Mouse (Mus musculus): ENCODE results near the gene Xlr5a. TPM values are rescaled to one million over a fixed set of nuclear protein-coding genes. Genes with fewer than 3 reads are reported as not detected.
"Not testable (repeated sequence)": the region's sequence is repeated elsewhere in the genome, so short reads cannot be mapped to it uniquely, and the experiment has no call there.

Gene Xlr5a
- total RNA-seq (2015; ENCODE audit: low replicate concordance) = not detected in 2 replicates
- not detected in 2 replicates for total RNA-seq (2017; ENCODE audit: low replicate concordance)

DNA sequence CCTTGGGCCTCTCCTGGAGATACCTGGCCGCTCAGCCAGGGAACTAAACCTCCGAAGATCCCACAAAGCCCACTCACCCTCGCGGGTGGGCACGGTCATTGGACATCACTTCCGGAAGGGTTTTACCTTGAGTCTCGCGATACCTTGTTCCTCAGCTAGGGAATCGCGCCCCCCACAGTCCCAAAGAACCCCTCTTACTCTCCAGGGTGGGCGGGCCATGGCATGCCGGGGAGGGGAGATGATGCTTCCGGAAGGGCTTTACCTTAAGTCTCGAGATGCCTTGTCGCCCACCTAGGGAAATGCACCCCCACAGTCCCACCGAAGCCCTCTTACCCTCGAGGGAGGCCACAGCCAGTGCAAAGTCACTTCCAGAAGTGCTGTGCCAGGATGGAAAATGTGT, at the start of gene Xlr5a, which contains the start of gene Xlr5c:
Xlr5a (minus strand) TSS at position 101 of the 400 bp plus-strand sequence.
Xlr5c (minus strand) TSS at position 101 of the 400 bp plus-strand sequence.
- not testable (repeated sequence) for ATAC-seq (replicated peaks; ENCODE audit: low FRiP score, poor library complexity, severe bottlenecking)

DNA sequence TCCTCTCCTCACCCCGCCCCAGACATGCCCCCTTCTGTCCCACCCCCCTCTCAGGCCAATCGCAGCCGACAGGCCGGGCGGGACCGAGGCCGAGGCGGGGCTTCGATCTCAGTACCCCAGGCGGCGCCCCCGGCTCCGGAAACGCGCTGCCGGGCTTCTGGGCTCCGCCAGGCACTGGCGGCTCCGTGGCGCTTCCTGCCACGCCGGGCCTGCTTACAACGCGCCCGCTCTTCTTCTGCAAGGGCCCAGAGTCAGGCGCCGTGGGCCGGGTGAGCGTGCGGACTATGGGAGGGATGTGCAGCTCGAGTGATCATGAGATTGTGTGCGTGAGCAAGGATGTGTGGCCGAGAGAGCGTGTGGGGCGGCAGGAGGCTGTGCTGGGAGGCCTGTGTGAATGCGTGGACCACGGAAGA, 49.7 kb upstream of the Xlr5a start, which contains the start of gene Zfp275:
Zfp275 (plus strand) TSS at position 139 of the 413 bp plus-strand sequence.
- ATAC-seq (replicated peaks; ENCODE audit: low FRiP score, poor library complexity, severe bottlenecking) = no peak

DNA sequence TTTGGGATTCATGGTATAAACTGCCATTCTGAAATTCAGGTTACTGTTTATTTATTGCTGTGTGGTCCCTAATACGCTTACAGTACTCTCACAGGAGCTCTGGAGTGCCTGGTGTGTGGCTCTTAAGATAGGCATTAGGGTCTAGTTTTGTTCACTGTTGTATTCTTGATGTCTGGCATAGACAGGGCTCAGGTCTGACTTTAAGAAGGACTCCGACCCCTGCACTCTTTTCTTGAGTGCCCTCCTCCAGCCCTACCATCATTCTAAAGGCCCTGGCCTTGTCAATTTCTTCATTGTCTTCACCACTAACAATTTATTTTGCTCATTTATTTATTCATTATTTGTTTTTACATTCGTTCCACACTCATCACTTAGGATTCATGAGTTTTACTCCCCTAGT, 49.3 kb upstream of the Xlr5a start:
- ATAC-seq (replicated peaks; ENCODE audit: low FRiP score, poor library complexity, severe bottlenecking) = no peak

DNA sequence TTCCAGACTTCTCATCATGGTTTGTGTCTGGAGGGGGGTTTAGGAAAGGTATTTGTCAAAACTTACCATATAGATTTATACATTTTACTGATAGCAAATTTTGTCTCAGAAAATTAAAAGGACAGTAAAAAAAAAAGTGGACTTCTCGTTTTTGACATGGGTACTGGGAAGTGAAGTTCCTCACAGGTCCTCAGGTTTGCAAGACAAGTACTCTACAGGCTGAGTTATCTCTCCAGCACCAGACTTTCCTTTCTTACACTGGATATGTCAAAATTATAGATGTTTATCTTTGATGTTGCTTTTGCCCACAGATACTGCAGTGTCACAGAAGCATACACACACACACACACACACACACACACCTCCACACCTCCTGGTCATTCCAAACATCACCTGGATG, 48.7 kb upstream of the Xlr5a start:
- ATAC-seq (replicated peaks; ENCODE audit: low FRiP score, poor library complexity, severe bottlenecking) = no peak

DNA sequence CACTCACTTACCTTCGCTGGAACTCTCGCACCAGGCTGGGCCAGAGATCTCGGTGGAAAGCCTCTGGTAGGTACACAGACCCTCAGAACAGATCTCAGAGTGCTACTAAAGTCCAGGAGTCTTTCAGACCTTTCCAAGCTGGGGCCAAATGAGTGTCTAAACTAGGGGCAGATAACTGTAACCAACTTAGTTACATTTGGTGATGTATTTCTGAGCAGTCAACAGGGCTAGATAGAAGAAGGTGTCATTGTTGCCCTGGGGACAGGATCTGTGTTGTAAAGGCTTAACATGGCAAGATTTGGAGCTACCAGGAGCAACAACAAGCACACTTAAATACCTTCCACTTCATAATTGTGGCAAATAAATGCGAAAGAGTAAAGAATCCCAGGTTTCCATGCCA, 44.0 kb upstream of the Xlr5a start, which contains the start of gene Gm45015:
Gm45015 (minus strand) TSS at position 101 of the 400 bp plus-strand sequence.
- ATAC-seq (replicated peaks; ENCODE audit: low FRiP score, poor library complexity, severe bottlenecking) = no peak

DNA sequence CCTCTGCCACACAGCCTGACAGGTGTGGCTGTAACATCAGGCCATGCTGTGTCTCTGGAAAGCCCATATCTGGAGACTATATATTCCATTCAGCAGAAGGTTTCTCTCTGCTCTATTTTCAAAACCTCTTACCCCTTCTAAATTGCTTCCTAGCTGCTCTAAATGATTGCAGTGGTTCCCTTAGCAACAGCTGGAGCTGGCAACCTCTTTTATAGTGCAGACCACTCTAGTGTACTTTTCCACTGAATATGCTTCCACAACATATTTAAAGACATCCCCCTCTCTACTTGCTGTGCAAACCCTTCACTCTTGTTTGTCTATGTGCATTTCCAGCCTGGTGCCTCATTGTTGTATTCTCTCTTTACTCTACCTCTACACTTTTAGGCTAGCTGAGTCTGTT, 40.8 kb upstream of the Xlr5a start:
- ATAC-seq (replicated peaks; ENCODE audit: low FRiP score, poor library complexity, severe bottlenecking) = no peak

DNA sequence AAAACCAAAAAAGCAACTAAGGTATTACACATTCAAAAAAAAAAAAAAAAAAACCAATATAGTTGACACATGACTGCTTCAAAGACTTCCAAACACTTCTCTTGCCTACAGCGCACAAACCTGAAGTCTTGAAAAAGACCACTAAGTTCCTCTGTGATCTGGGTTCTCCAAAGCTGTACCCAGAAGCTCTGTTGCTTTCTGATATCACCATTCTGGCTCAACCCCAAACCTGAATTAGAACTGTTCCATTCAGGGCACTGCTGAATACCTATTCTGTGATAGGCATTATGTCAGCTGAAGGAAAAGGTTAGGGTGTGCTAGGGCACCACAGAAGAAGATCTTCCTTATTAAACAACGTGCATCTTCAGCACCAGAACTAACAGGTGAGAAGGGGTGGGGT, 34.4 kb upstream of the Xlr5a start:
- no peak for ATAC-seq (replicated peaks; ENCODE audit: low FRiP score, poor library complexity, severe bottlenecking)

DNA sequence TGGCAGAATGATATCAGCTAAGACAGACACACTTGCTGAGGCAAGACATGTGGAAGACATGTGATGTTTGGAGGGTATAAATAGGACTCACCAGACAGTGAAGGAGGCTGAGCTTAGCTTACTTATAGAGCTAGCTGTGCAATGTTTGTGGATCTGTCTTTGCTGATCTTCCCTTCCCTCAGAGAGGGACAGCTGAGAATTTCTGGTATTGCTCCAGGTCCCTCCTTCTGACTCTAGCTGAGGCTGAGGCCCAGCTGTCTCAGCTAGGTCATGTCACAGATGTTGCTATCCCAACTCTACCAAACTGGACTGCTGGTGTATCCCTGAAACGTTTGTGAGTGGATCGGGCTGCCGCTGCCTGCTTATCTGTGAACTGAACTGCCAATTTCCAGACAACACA, 28.3 kb upstream of the Xlr5a start:
- ATAC-seq (replicated peaks; ENCODE audit: low FRiP score, poor library complexity, severe bottlenecking) = no peak

DNA sequence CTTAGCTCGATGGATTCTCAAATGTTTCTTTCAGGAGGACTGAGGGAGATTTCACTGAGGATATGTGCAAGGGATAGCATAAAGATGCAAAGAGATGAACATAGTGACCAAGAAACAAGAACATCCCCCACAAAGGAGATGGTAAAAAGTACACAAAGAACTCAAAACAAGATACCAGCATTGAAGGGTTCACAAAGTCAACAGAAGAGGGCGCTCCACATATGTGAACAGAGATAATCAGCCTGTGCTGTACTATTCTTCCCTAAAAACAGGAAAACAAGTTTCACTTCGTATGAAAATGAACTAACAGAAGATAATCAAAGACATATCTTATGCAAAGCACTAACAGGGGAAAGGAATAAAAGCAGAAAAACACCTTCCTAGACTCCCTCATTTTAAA, 19.7 kb upstream of the Xlr5a start:
- ATAC-seq (replicated peaks; ENCODE audit: low FRiP score, poor library complexity, severe bottlenecking) = no peak

DNA sequence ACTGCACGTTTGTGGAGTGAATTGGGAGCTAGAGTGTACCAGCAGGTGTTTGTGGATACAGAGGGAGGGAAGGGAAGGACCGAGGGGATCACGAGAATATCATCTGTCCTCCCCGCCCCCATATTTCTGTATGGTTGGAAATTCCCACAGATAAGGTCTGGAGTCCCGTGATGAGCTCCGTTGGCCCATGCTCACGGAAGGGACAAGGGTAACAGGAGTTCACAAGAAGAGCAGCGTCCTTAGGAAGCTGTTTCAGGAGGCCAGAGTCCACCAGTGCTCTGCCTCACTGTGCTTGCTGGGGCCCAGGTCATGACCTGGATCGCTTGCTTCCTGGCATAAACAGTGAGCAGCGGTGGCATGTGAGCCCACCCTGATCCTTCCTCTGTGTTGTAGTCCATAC, 3.0 kb upstream of the Xlr5a start:
- ATAC-seq (replicated peaks; ENCODE audit: low FRiP score, poor library complexity, severe bottlenecking) = not testable (repeated sequence)

DNA sequence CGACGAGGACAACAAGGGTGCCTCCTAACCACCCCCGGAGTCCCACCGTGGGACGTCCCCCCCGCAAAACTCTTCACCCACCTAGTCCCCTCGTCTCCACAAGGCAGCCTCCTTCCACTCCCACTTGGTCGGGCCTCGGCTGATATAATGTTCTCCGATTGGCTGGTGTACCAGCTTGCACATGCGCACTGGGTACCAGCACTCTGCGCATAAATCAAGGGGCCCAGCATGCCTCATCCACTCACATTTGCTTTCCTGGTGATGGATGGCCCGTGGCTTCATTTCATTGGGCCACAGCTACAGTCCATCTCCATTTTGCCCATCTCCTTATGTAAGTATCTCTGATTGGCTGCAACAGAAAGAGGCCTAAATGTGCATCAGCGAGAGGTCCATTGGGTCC, 27.5 kb downstream of the Xlr5a start, which contains the start of gene Xlr3c:
Xlr3c (minus strand) TSS at position 121 of the 400 bp plus-strand sequence.
- not testable (repeated sequence) for ATAC-seq (replicated peaks; ENCODE audit: low FRiP score, poor library complexity, severe bottlenecking)

DNA sequence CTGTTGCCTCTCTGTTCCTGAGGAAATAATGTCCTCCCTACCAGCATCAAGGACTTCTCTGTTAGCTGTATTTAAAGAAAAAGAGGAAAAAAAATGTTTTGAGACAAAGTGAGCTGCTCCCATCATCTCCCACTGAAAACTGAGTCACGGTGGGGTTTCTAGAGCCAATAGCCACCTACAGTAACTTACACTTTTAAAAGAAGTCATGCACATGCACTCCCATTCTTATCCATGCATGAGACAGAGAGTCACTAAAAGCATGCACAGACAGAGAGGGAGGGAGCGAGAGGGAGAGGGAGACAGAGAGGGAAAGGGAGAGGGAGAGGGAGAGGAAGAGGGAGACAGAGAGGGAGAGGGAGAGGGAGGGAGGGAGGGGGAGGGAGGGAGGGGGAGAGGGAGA, 30.3 kb downstream of the Xlr5a start:
- not testable (repeated sequence) for ATAC-seq (replicated peaks; ENCODE audit: low FRiP score, poor library complexity, severe bottlenecking)

DNA sequence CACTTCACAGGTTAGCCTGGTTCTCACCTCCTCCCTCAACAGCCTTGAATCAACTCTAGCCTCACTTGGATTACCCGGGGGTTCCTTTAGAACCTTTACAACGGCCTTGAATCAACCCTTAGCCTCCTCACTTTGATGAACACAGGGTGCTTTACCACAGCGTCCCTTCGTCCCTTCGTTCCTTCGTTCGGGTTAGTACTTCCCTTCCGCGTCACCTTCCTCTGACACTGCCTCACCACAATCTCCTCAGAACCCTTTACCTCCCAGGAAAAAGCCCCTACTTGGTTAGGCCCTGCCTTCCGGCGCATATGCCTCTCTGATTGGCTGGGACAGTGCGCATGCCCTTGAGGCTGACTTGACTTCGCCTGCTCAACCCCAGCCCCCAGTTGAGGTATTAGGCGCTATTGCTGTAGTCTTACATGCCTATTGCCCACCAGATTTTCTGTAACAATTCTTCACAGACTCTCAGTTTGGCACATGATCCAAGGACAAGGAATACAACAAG, 49.9 kb downstream of the Xlr5a start, which contains the start of gene Xlr4c:
Xlr4c (minus strand) TSS at position 310 of the 505 bp plus-strand sequence.
- not testable (repeated sequence) for ATAC-seq (replicated peaks; ENCODE audit: low FRiP score, poor library complexity, severe bottlenecking)

DNA sequence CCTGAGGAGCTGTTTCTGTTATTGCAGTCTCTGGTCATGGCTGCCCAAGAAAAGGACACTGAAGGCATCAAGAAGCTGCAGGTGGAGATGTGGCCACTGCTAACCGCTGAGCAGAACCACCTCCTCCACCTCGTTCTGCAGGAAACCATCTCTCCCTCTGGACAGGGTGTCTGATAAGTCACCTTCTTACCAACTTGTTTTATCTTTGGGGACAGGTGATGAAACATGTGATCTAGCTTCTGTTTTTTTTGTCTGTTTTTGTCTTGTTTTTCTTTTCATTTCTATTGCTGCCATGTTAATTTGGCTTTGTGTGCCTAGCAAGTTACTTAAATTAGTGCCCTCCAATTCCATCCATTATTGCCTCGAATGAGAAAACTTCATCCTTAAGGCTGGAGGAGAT, 63.5 kb downstream of the Xlr5a start:
- ATAC-seq (replicated peaks; ENCODE audit: low FRiP score, poor library complexity, severe bottlenecking) = no peak

DNA sequence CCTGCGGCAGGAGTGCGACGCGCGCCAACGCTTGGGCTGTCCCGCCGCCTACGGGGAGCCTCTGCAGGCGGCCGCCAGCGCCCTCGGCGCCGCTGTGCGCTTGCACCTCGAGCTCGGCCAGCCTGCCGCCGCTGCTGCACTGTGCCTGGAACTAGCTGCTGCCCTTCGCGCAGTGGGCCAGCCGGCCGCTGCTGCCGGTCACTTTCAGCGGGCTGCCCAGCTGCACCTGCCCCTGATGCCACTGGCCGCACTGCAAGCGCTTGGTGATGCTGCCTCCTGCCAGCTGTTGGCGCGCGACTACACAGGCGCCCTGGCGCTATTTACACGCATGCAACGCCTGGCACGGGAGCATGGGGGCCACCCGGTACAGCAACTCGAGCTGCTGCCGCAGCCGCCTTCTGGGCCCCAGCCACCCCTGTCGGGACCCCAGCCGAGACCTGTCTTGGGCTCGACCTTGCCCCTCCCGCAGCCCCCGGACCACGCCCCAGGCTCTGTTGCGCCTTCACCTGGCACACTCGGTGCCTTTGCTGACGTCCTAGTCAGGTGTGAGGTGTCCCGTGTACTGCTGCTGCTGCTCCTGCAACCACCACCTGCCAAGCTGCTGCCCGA, 64.1 kb downstream of the Xlr5a start:
- ATAC-seq (replicated peaks; ENCODE audit: low FRiP score, poor library complexity, severe bottlenecking) = no peak

DNA sequence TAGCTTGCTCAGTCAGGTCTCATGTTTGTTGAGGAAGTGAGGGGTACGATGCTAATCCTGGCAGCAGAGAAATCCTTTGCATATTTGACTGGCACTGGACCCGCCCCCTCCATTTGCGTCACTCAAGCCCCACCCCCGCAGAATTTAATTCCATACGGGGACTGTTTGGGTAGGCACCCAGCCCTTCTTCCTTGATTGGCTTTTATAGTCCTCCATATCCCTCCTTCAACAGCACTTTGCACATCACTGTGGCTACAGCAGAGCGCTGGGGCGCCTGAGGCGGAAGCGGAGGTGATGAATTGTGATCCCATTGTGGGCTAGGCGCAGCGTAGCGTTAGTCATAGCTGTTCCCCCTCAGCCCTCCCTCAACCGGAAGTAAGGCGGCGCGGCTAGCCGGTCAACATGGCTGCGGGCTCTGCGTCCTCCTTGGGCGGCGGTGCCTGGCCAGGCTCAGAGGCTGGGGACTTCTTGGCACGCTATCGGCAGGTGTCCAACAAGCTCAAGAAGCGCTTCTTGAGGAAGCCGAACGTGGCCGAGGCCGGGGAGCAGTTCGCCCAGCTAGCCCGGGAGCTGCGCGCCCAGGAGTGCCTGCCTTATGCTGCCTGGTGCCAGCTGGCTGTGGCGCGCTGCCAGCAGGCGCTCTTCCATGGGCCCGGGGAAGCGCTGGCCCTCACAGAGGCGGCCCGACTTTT, 64.7 kb downstream of the Xlr5a start, which contains the start of gene F8a:
F8a (plus strand) TSS at position 378 of the 692 bp plus-strand sequence.
- peak; percentile 95 for ATAC-seq (replicated peaks; ENCODE audit: low FRiP score, poor library complexity, severe bottlenecking)

DNA sequence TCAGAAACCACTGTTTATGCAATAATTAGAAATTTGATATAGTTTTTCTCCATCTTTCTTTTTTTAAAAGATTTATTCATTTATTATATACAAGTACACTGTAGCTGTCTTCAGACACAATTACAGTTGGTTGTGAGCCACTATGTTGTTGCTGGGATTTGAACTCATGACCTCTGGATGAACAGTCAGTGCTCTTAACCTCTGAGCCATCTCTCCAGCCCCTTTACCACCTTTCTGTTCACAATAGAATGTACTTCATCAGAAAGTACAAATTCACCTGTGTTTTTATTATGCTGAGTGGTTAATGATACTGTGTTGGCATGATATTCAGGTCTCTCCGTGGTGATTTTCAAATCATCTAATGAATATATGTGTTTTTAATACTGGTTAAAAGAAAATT, 67.4 kb downstream of the Xlr5a start:
- no peak for ATAC-seq (replicated peaks; ENCODE audit: low FRiP score, poor library complexity, severe bottlenecking)

DNA sequence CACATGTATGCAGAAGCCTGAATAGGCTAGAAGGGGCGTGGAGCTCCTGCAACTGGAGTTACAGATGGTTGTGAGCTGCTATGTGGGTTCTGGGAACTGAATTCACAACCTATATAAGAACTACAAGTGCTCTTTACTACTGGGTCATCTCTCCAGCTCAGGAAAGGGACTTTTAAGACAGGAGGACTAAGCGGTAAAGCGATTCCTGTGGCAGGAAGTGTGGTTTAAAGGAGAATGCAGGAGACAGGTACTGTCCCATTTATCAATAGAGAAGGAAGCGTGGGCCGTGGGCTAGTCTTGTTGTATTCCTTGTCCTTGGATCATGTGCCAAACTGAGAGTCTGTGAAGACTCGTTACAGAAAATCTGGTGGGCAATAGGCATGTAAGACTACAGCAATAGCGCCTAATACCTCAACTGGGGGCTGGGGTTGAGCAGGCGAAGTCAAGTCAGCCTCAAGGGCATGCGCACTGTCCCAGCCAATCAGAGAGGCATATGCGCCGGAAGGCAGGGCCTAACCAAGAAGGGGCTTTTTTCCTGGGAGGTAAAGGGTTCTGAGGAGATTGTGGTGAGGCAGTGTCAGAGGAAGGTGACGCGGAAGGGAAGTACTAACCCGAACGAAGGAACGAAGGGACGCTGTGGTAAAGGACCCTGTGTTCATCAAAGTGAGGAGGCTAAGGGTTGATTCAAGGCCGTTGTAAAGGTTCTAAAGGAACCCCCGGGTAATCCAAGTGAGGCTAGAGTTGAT, 78.8 kb downstream of the Xlr5a start, which contains the start of gene Xlr4b:
Xlr4b (plus strand) TSS at position 515 of the 746 bp plus-strand sequence.
- not testable (repeated sequence) for ATAC-seq (replicated peaks; ENCODE audit: low FRiP score, poor library complexity, severe bottlenecking)

DNA sequence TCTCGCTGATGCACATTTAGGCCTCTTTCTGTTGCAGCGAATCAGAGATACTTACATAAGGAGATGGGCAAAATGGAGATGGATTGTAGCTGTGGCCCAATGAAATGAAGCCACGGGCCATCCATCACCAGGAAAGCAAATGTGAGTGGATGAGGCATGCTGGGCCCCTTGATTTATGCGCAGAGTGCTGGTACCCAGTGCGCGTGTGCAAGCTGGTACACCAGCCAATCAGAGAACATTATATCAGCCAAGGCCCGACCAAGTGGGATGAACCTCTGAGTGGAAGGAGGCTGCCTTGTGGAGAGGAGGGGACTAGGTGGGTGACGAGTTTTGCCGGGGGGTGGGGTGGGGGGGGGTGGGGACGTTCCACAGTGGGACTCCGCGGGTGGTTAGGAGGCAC, 100.8 kb downstream of the Xlr5a start, which contains the start of gene Xlr3b:
Xlr3b (plus strand) TSS at position 274 of the 400 bp plus-strand sequence.
- not testable (repeated sequence) for ATAC-seq (replicated peaks; ENCODE audit: low FRiP score, poor library complexity, severe bottlenecking)

DNA sequence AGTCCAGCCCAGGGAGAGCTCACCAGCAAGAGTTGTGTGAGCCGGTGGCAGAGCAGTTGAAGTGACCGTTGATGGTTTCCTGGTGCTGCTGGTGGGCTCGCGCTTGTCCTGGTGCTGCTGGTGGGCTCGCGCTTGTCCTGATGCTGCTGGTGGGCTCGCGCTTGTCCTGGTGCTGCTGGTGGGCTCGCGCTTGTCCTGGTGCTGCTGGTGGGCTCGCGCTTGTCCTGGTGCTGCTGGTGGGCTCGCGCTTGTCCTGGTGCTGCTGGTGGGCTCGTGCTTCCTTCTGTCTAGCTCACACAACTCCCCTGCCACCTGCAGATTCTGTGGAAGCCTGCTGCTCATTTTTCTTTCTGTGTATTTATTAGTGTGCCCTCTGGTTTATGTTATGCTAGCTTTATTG, 115.9 kb downstream of the Xlr5a start, which contains the start of gene Spin2d:
Spin2d (minus strand) TSS at position 101 of the 400 bp plus-strand sequence.
- not testable (repeated sequence) for ATAC-seq (replicated peaks; ENCODE audit: low FRiP score, poor library complexity, severe bottlenecking)

Data from erythroblast, adult 5-6 weeks (primary cell).